Mouse (Mus musculus) spleen, postnatal 4 days (tissue): ENCODE data around the gene Fbln7.
A peak's percentile ranks its signal among the peaks of the same experiment; 100 is the strongest.

Source experiments
- DNase-seq, 2 experiments: peaks; one replicate each; pipeline ENCODE4 v3.0.0; 2022; ENCODE audit warnings: low spot score in 2 of 2

Gene Fbln7

DNA sequence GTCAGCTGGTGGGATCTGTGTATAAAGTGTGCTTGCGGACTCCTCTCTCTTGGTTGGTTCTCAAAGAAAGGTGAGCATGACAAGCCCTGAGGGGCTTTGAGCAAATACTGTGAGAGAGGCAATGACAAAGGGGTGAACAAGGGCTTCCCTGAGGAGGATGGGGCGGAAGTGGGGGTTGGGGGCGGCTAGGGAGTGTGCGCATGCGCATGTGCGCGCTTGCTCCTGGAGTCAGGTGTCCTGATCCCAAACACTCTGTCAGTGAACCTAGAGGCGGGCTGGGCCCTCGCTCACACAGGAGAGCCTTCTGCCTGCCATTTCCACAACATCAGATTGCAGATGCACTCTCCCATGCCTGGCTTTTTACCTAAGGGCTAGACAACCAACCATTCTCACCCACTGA is 9.5 kb downstream of the Fbln7 start:
- no peak for DNase-seq

GRCm38 (mm10) chr2:128875526-128875925 is 12.7 kb downstream of the Fbln7 start:
- no peak for DNase-seq

DNA sequence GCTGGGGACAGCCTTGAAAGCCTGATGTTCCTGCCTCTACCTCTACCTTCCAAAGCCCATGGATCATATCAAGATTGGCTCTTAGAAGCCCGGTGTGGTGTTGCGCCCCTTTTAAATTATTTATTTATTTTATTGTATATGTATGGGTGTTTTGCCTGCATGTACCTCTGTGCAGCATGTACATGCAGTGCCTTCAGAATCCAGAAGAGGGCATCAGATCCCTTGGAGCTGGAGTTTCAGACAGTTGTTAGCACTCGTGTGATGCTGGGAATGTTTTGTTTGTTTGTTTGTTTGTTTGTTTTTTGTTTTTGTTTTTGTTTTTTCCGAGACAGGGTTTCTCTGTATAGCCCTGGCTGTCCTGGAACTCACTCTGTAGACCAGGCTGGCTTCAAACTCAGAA is 18.5 kb downstream of the Fbln7 start:
- DNase-seq = no peak

- no peak for DNase-seq
Measured at GRCm38 (mm10) chr2:128885225-128885811, 22.5 kb downstream of the Fbln7 start.

GRCm38 (mm10) chr2:128887866-128888550 is 25.2 kb downstream of the Fbln7 start:
- DNase-seq = no peak

DNA sequence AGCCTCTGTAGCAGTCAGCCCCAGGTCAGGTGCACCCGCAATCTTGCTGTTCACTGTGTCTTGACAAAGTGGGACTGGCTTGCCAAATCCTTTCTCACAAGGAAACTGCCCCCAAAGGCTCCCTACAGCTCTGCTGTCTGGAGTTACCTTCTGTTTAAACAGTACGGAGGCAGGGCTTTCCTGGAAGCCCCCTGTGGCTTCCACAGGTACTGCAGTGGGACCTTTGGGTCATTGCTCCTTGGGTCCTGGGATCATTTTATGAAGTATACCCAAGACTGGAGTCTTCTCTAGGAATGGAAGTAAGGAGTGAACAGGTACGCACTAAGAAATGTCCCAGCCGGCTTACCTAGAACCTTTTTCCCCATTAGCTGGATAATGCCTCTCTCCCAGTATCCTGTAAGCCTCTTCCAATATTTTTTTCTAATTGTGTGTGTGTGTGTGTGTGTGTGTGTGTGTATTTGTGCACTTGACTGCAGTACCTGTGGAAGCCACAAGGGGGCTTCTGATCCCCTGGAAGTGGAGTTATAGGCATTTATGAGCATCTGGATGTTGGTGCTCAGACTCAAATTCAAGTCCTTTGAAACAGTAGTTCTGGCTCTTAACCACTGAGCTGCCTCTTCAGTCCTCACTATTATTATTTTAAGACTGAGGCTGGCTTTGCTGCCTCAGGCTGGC is 28.0 kb downstream of the Fbln7 start:
- DNase-seq = no peak

DNA sequence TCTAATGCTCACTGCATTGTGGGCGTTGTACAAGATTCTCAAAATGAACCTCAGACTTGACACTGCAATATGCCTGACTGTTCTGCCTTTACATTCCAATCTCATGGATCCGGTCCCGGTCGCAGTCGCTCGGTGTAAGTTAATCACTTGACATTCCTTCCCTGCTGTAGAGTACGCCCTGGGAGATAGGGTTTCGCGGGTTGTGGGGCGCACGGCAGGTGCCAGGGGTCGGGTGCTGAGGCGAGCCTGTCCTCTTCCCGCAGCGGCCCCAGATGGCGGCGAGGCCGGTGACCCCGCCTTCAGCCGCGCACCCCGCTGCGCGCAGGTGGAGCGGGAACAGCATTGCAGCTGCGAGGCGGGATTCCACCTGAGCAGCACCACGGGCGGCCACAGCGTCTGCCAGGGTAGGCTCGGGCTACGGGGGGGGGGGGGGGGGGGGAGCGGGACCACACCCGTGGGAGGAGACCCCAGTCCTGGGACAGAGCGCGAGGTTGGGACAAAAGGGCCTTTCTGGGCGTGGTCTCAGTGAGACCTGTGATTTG is 29.5 kb downstream of the Fbln7 start:
- no peak for DNase-seq

DNA sequence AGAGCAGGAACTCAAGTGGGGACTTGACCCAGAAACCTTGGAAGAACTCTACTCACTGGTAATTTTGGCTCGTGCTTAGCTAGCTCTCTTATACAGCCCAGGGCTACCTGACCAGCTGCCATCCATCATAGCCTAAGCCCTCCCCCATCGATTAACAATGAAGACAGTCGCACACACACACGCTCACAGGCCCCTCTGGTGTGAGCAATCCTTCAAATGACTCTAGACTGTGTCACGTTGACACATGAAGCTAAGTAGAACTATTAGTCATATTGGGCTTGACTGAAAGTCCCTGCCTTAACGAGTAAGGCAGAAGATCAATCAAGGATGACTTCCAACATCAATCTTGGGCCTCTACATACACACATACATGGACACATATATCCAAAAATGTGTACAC is 40.1 kb downstream of the Fbln7 start:
- no peak for DNase-seq

GRCm38 (mm10) chr2:128903661-128904060 is 40.9 kb downstream of the Fbln7 start:
- no peak for DNase-seq

DNA sequence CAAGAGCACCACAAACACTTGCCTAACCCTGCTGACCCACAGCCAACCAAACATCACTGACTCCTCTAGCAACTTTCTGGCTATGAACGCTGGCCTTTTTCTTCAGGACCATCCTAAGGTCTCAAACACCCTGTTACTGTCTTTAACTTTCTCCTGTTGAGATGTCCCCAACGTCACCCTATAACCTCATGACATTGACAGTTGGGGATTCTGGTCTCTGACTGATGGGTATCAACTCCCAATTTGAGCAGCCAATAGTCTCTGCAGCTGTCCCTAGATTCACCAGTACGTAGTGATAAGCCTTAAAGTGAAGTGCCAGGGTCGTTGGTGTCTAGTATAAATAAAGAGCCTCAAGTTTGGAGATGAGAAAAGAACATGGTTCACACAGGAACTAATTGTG is 52.2 kb downstream of the Fbln7 start:
- no peak for DNase-seq

GRCm38 (mm10) chr2:128916528-128916927 is 53.7 kb downstream of the Fbln7 start:
- DNase-seq = no peak

DNA sequence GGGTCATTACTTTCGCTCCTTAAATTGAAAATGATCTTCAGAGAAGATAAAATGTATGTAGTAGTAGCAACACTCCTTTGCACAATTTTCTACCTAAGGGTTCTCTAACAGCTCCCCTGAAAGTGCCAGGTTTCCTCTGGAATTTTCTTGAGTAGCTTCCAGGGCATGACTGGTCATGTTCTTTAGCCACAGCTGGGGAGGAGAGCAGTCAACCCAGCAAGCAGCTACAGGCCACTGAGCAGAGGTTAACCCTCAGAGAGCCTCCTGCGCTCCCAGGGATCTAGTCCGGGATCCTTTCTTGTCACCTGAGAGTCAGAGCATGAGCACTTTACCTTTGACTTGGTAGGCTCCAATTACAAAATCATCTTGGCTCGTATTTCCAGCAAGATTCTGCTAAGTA is 62.0 kb downstream of the Fbln7 start:
- DNase-seq = no peak

DNA sequence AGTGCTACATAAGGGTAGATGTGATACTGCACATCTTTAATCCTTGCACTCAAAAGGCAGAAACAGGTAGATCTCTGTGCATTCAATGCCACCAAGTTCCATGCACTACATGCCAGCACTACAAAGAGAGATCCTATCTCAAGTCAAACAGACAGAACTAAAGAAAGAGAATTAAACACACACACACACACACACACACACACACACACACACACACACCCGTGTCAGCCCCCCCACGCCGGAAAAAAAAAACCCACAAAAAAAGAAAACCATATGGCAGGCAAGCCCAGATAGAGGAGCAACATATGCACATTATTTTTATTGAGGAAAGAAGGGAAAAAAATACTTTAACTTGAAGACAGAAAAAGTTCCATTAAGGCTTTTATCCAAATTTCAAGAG is 65.7 kb downstream of the Fbln7 start:
- DNase-seq = no peak

DNA sequence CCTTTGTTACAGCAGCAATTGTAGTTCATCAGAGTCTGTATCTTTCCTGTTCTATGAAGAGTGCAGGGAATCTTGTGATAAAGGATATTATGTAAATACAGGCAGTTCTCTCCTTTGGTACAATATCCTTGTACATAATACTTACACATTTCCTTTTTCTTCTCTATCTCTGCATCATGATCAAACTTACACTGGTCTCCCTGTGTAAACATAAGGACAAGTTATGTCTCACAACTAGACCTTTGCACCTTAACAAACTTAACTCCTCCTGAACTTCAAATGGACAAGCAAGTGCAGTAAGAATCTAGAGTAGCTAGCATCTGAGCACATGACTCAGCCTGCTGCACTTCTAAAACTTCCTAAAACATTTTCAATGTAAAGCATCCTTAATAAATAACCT is 67.9 kb downstream of the Fbln7 start:
- DNase-seq = no peak

DNA sequence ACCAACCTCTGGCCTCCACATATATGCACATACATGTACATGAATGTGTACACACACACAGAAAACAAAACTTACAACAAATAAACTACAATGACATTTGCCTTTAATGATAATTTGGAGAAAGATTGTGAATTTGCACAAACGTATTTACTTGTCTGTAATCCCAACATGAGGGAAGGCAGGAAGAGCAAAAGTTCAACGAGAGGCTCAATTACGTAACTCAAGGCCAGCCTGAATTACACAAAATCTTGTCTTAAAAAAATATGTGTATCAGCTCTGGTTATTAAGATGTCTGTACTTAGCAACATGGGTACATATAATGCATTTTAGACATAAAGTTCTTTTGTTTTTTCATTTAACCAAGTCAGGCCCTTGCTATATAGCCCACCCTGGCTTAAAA is 73.5 kb downstream of the Fbln7 start:
- DNase-seq = no peak

- peak; percentile 97 to 100 for DNase-seq
Measured at GRCm38 (mm10) chr2:128943538-128944528, 81.1 kb downstream of the Fbln7 start, which contains the start of gene Zc3h8. TSS of gene Zc3h8 (minus strand) at chr2:128944077.
